Mouse (Mus musculus): ENCODE results near the gene Ascl3.

Ascl3 gene

DNA sequence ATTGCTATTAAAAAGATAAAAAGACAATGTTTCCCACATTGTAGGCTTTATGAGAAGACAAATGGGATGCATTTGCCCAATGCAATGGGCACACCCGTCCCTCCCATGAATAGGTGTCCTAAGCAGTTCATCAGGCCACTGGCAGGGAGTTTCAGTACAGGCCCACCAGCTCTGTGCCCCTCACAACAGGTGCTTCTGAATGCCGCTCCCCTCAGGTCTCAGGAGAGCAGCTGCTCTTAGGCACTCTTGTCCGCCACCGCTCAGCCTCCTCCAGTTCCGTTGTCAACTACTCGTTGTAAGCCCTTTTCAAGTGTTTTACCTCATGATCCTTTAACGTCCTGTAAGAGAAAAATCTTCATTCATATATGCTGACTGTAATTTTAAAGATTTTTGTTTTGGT, 19.3 kb downstream of the Ascl3 start:
- DNase-seq (ENCODE audit: inconsistent age in 2 of 2, low spot score in 1 of 2): no peak

DNA sequence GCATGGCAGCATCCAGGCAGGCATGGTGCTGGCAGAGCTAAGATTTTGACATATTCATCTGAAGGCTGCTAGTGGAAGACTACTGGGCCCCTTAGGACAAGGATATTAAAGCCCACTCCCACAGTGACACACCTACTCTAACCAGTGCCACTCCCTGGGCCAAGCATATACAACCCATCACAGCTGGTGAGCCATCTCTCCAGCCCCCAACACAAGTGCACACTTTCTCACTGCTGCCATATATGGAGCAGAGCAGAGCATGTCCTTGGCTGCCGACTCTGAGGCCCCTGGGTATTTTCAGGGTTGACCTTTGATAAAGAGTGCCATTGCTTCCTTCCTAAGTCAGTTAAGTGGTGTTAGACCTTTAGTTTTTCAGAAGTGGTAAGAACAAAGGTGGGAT, 21.5 kb downstream of the Ascl3 start:
- peak in 1 of 2 experiments; percentile 56 for DNase-seq (ENCODE audit: inconsistent age in 2 of 2, low spot score in 1 of 2)

DNA sequence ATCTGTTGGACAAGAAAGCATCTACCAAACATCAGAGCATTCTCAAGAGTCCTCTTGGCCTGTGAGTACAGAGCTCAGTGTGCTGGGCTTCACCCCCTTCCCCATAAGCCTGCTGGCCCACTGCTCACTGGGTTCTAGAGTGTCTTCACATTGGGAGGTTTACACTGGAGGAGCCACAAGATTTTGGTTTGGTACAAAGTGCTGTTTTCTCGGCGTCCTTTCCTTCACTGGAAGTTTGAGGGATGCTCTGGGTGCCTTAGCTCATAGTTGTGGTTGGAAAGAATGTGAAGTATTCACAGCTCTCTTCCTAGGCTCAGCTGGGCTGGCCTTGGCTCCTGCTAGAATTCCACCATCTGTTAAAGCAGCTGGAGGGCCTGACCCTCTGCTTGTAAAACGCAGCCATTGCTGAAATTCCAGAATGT, 22.6 kb downstream of the Ascl3 start:
- DNase-seq (ENCODE audit: inconsistent age in 2 of 2, low spot score in 1 of 2): peak; percentile 50 to 64

DNA sequence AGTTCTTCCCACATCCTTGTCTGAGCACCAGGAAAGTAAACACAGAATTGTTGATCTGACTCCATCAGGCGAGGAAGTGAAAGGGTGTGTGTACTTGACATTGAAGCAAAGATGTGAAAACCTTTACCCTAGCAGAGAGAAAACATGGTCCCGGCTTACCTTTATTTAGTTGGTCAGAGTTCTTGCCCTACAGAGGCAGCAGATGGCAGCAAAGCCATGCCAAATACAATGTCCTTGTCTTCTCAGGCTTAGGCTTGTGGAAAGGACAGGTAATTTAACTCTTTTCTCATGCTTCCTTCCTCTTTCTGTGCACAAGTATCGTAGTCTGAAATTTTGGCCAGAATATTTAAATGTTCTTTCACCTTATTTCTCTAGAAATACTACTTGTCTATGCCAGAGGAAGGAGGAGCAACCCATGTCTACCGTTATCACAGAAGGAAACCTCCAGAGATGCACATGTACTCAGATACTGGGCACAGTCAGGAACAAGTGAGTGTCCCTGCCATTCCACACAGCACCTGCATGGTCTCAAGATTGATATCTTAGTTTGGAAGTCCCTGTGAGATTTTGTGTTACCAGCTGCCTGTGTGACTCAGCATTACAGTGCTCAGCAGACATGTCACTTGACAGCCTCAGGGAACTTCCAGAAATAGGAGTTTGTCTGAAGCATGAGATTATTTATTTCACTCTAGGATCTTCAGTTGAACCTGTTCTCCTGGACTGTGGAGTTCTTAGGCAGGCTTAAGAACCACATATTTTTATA, 24.3 kb downstream of the Ascl3 start:
- peak; percentile 48 to 83 for DNase-seq (ENCODE audit: inconsistent age in 2 of 2, low spot score in 1 of 2)

DNA sequence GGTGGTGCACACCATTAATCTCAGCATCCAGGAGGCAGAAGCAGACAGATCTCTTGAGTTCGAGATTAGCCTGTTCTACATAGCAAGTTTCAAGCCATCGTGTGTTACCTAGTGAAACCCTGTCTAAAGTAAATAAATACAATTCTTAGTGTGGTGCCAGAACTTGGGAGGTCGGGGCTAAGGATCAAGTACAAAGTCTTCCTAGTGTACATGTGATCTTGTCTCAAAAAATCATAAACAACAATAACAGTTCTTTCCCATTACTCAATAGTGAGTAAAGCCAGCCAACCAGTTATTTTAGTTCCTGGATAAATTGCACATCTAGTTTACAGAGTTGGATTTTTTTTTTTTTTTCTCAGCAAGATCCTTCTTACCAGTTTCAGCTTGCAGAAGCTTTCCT, 27.1 kb downstream of the Ascl3 start:
- no peak for DNase-seq (ENCODE audit: inconsistent age in 2 of 2, low spot score in 1 of 2)

DNA sequence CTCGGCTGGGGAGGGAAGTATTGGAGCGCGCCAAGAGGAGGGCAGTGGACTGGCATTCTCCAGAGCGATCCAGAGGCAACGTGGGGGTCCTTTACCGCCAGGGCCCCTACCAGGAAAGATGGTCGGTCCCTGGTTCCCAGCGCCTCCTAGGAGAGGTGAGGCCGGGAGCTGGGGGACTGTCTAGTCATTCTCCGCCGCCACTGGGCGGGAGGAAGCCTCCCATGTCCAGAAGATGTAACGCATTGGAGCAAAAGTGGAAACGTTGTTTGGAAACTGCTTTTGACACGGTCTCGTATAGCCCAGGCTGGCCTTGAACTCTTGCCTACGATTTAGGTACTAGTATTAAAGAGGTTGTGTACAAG, 27.5 kb downstream of the Ascl3 start:
- no peak for DNase-seq (ENCODE audit: inconsistent age in 2 of 2, low spot score in 1 of 2)

DNA sequence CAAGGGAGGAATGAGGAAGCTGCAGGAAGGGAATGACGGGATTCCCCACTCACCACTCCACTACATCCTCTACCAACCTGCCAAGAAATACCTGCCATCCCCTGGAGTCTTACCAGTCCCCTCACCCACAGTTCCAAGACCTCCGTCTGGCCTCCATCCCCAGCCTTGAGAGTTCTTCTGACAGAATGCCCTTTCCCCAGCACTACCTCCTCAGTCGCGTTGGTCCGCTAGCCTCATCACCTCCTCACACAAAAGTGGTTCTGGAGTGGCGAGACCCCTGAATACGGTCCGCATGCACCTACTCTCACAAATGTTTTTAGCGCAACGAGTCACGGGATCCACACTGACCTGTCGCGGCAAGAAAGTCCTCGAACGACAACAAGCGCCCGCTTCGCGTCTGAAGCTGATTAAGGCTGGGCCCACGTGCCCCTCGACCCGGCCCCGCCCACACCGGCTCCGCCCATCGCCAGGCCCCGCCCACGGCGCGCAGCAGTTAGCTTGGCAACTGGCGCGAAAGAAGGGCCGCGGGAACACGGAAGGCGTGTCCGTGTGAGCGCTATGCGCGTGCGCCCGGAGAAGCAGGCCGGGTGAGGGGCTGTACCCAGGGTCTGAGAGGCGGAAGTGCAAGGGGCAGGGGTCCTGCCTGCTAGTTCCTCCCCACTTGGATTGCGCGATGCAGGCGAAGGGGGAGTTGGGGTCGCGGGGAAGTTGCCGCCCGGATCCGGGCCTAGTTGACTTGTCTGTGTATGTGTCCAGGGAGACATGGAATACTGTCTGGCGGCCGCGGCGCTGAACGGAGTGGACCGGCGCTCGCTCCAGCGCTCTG, 28.1 kb downstream of the Ascl3 start, which contains the start of the genes St5 and Akip1:
Gene St5, minus strand, starts transcription at position 416 of the 826 bp plus-strand sequence.
Gene Akip1, plus strand, starts transcription at position 501 of the 826 bp plus-strand sequence.
- peak; percentile 97 to 99 for DNase-seq (ENCODE audit: inconsistent age in 2 of 2, low spot score in 1 of 2)

DNA sequence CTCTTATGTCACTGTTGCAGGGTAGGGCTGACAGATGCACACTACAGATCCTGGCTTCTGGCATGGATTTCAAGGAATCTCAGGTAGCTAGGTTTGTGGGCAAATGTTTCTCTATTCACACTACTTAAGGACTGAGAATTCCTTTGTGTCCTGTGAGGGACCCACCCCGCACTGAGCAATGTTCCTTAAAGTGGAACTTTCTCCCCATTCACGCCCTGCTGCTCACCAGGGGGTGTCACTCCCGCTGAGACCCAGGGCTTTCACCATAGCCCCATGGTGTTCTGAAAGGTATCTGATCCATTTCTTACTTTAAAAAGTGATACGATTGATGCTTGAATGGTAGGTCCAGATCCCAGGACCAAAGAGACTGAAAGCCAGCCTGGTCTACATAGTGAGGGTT, 28.8 kb downstream of the Ascl3 start:
- no peak for DNase-seq (ENCODE audit: inconsistent age in 2 of 2, low spot score in 1 of 2)

DNA sequence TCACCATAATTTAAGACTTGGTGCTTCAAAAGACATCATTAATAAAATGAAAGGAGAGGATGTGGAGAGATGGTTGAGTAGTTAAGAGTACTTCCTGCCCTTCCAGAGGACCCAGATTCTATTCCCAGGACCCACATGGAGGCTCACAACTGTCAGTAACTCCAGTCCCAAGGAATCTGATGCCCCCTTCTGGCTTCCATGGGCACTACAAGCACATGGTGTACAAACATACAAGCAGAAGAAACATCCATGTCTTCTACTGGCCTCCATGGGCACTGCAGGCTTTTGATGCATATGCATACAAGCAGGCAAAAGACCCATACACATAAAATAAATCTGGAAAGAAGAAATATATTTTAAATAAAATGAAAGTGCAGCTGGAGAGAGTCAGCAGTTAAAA, 31.3 kb downstream of the Ascl3 start:
- peak in 1 of 2 experiments; percentile 23 for DNase-seq (ENCODE audit: inconsistent age in 2 of 2, low spot score in 1 of 2)

DNA sequence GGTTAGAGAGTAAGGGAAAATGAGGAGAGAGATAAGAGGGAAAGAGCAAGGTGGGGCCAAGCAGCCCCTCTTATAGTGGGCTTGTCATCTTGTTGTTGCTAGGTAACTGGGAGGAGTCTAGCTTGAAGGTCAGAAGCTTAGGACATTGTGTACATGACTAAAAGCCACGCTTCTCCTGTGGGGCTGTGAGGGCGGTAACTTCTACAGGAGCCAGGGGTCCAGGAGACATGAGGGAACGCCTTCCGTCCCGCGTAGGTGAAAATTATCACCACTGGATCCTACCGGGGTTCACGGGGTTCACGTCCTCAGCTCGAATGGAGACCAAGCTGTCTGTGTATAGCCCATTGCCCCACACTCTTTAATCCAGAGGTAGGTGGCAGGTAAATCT, 36.2 kb downstream of the Ascl3 start:
- DNase-seq (ENCODE audit: inconsistent age in 2 of 2, low spot score in 1 of 2): no peak

DNA sequence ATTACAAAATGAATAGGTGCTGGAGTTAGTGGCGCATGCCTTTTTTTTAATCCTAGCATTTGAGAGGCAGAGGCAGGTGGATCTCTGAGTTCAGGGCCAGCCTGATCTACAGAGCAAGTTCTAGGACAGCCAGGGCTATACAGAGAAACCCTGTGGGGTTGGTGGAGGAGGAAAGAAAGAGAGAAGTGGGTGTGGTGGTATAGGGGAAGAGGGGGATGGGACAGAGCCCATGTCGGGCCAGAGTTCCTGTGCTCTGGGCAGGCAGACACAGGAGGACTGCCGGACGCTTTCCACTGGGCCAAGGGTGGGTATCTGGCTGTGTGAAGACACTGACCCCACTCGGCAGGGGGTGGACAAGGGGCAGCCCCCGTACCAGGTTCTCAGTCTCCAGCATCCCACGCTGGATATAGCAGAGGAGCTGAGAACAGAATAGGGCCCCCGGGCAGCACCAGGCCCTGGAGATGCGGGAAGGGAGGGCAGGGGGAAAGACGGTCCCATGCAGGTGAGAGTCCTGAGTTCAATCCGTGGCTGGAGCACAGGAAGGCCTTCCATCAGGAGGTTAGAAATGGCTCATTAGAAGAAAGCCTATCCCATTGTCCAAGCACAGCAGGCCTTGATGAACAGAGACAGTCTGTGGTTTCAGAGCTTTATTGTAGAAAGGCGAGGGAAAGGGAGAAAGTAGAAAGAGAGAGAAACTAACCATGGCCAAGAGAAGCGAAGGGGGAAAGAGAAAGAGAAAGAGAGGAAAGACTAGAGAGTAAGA, 36.8 kb downstream of the Ascl3 start:
- DNase-seq (ENCODE audit: inconsistent age in 2 of 2, low spot score in 1 of 2): no peak

DNA sequence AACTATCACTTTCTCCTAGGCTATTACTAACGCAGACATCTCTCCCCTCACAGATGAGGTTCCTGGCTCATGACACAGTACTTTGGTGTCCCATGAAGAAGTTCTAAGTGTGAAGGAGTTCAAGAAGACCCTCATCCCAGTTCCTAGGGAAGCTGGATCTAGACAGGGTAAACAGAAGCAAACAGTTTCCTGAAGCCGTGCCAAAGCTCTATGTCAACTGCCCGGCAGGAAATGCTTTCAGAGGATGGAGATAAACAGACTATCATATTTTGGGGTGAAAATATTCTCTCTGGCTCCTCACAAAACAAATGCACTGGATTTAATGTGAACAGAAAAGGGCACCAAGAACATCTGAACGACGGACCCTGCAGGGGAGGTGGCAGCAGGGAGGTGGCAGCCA, 40.6 kb downstream of the Ascl3 start:
- no peak for DNase-seq (ENCODE audit: inconsistent age in 2 of 2, low spot score in 1 of 2)

DNA sequence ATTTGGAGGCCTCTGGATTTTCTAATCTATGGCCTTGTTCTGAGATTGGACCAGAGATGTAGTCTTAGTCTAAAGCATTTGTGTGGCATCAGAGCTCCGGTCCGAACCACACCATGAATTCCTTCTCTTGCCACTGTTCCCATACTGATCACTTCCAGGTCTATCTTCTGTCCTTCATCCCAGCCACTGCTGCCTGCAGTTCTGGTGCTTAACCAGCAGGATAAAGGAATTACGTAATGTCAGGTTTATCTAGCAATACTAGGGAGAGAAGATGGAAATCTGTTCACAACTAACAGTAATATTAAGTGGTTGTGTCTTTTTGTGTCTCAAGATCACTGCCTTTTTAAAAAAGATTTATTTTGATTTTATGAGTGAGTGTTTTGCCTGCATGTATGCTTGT, 41.4 kb downstream of the Ascl3 start:
- DNase-seq (ENCODE audit: inconsistent age in 2 of 2, low spot score in 1 of 2): no peak

DNA sequence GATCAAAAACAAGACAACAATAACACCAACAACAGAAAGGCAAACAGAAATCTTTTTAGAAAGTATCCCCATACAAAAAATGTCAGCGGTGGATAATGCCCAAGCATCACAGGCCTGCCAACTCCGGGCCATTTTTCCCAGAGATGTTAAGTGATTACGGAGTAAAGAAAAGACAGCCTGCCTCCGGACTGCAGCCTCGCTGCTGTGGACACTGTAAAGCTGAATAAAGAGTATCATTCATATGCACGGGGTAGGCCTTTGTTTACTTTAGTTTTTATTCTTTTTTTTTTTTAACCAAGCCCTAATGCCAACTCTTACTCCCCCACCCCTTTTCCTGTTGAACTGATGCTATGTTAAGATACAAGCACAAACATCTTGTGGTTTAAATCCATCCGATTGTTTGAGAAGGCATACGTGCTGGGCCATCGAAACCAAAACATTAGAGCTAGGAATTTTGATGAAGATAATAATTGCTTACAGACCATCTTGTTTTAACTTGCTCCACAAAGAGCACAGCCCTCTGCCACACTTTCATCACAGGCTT, 44.9 kb downstream of the Ascl3 start:
- DNase-seq (ENCODE audit: inconsistent age in 2 of 2, low spot score in 1 of 2): no peak

DNA sequence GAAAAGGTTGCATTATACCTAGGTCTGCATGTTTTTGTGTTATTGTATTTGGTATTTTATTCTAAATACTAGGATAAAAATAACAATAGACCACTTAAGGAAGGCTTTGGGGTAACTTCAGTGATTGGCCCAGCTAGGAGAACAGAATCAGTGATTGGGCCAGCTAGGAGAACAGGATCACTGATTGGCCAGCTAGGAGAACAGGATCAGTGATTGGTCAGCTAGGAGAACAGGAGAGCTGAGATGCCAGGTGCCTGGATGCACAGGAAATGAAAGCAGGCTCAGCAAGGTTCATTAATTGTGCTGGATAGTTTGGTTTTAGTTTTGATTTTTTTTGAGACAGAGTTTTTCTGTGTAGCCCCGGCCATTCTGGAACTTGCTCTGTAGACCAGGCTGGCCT, 50.6 kb downstream of the Ascl3 start:
- DNase-seq (ENCODE audit: inconsistent age in 2 of 2, low spot score in 1 of 2): no peak

DNA sequence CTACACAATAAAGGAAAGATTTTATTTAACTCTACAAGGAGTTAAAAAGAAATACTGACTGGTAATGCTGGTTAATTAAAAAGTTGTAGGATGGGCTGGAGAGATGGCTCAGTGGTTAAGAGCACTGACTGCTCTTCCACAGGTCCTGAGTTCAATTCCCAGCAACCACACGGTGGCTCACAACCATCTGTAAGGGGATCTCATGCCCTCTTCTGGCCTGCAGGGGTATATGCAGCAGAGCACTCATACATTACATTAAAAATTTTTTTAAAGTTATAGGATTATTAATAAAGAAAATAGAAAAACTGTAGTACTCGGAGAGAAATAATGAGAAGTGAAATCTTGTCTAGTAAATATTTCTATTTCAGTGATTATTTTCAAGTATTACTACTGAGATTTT, 51.2 kb downstream of the Ascl3 start:
- DNase-seq (ENCODE audit: inconsistent age in 2 of 2, low spot score in 1 of 2): no peak

Measured in adrenal gland, adult (tissue).